In genomic region chr7:79547092-79547491, GRCm38 (mm10) we compare ENCODE assay signal across 9 mouse cellular contexts.
A peak's percentile ranks its signal among the peaks of the same experiment; 100 is the strongest.
DNase-seq lines count a peak whose midpoint lies in the region; ATAC-seq and TF ChIP-seq lines count a peak whose summit lies in the region.
"Had no signal": no experiment of that assay in that cellular context is flagged by ENCODE, and none has a peak within 500 bp of the region (broad histone marks: within the 10 kb centered on the region; RNA-seq: fewer than 3 reads in every experiment).

No protein-coding gene starts in this region.

- no peak overlapping the region for H3K27ac ChIP-seq in ES-Bruce4 (ENCODE audit: insufficient read depth, low read length)
- H3K27ac ChIP-seq in forebrain, embryonic 13.5 days: peak overlapping the region; percentile 97
- H3K27ac ChIP-seq: liver, embryonic 15.5 days had no signal

- peak; percentile 74 for ATAC-seq in forebrain, embryonic 13.5 days

- H3K4me3 ChIP-seq in ES-Bruce4 (ENCODE audit: low read depth, low read length): no peak overlapping the region
- H3K4me3 ChIP-seq in forebrain, embryonic 13.5 days: 0 out of 2 replicates have a peak overlapping the region, but pooled peaks have one; percentile 1
- H3K4me3 ChIP-seq: liver, embryonic 15.5 days had no signal

- no peak for TF ChIP-seq POLR2A in ES-Bruce4 (IDR thresholded peaks at IDR 0.05; ENCODE audit: insufficient read depth, low read length)

- peaks cover 24% of the 10 kb centered on the region for H3K27me3 ChIP-seq in ES-Bruce4 (ENCODE audit: control insufficient read depth, insufficient read depth, low read length, poor library complexity, severe bottlenecking)
- H3K27me3 ChIP-seq in forebrain, embryonic 13.5 days: no peaks in the 10 kb centered on the region

- H3K9me3 ChIP-seq in ES-Bruce4 (replicated peaks; ENCODE audit: control insufficient read depth, insufficient read depth, low read length, poor library complexity, severe bottlenecking): no peaks in the 10 kb centered on the region
- no peaks in the 10 kb centered on the region for H3K9me3 ChIP-seq in forebrain, embryonic 13.5 days (replicated peaks)
- H3K9me3 ChIP-seq: liver, embryonic 15.5 days had no signal

- peak; percentile 44; the same call in 1 of the 2 replicates for TF ChIP-seq EP300 in ES-Bruce4 (IDR thresholded peaks at IDR 0.05; ENCODE audit: insufficient read depth, low read depth, low read length)

- H3K4me1 ChIP-seq in ES-Bruce4 (ENCODE audit: control insufficient read depth, insufficient read depth, low read length): no peaks in the 10 kb centered on the region
- H3K4me1 ChIP-seq in forebrain, embryonic 13.5 days: peaks cover 89% of the 10 kb centered on the region
- H3K4me1 ChIP-seq: liver, embryonic 15.5 days had no signal

- peak overlapping the region; percentile 37 for H3K4me2 ChIP-seq in forebrain, embryonic 13.5 days
- H3K4me2 ChIP-seq: liver, embryonic 15.5 days had no signal

- peak; percentile 11 for DNase-seq in c-Kit-negative CD71-positive TER-119-positive erythroid progenitor cells, embryonic 14.5 days (ENCODE audit: low read depth, low spot score)
- DNase-seq in heart, postnatal 4 days: peak; percentile 87
- peak; percentile 86 for DNase-seq in layer of hippocampus, adult 9-10 months (ENCODE audit: low spot score)
- DNase-seq in lung, postnatal 14 days: peak; percentile 81
- DNase-seq in right cerebral cortex, adult 18-20 months: peak; percentile 96
- peak; percentile 30 for DNase-seq in urinary bladder, postnatal 10 days (ENCODE audit: low spot score)

- WGBS in forebrain, embryonic 13.5 days: under 1% methylated on average over 15 of the region's 15 CpGs

- no peak overlapping the region for H3K9ac ChIP-seq in ES-Bruce4 (ENCODE audit: low read depth, poor library complexity, severe bottlenecking)
- H3K9ac ChIP-seq in forebrain, embryonic 13.5 days: peak overlapping the region; percentile 59
- H3K9ac ChIP-seq: liver, embryonic 15.5 days had no signal

- TF ChIP-seq CTCF in ES-Bruce4 (IDR thresholded peaks at IDR 0.05; ENCODE audit: low read depth, low read length): peak; percentile 99

- H3K36me3 ChIP-seq in ES-Bruce4 (ENCODE audit: control insufficient read depth, insufficient read depth, low read length, poor library complexity, severe bottlenecking): no peaks in the 10 kb centered on the region
- H3K36me3 ChIP-seq in forebrain, embryonic 13.5 days (ENCODE audit: poor library complexity, severe bottlenecking): no peaks in the 10 kb centered on the region
- H3K36me3 ChIP-seq: liver, embryonic 15.5 days had no signal

Comparison
In these comparisons a context has a peak if more than half of its experiments do, and no peak if none do; other contexts are left out.
1. DNase-seq: peak in every context shown above with its lines; median percentile 96 in right cerebral cortex, adult 18-20 months; 87 in heart, postnatal 4 days; 86 in layer of hippocampus, adult 9-10 months; 81 in lung, postnatal 14 days; 30 in urinary bladder, postnatal 10 days; 11 in c-Kit-negative CD71-positive TER-119-positive erythroid progenitor cells, embryonic 14.5 days.